ENCODE assay signal across 8 mouse cellular contexts in the genomic region with DNA sequence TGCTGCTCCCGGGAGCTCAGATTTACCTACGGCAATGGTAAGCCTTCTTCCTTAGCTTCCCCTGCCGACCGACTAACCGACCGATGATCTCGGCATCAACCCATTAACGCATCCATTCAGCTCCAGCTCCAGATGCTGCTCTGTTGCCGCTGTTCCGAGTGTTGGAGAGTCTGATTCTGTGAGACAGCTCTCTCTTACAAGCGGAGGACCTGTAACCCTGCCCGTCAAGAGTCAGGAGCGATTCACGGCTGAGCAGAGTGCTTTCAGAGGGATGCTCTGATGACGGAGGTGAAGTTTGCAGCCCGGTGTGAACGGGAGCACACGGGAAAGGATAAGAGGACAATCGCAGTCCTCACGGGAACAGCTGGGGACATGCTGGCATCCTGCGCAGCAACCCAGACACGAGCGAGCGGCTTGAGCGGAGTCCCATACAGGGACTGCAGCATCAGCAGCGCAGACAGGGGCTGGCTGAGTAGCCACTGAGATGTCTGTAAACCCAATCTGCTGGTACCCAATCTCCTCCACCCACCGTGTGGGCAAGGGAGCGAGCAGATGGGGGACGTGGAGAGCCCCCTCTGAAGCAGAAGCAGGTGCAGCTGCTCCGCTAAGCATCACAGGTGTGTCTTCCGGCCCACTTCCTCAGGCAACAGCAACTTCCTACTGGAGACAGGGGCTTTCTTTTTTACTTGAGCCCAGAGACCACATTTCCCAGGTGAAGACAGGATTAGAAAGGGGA.
DNase-seq lines count a peak whose midpoint lies in the region; ATAC-seq lines count a peak whose summit lies in the region.

No protein-coding gene starts in this region.

- no peak for DNase-seq in cerebellum, adult 9-10 months
- peak; percentile 51 for DNase-seq in neural tube, embryonic 11.5 days (ENCODE audit: low spot score)
- DNase-seq in neural tube, embryonic 10.5 days (ENCODE audit: extremely low spot score, low spot score), result no peak
- DNase-seq in thymus, postnatal 14 days, result peak; percentile 78
- no peak for DNase-seq in urinary bladder, postnatal 10 days (ENCODE audit: low spot score)

- no peaks in the 10 kb centered on the region for H3K27me3 ChIP-seq in neural tube, embryonic 11.5 days (ENCODE audit: control insufficient read depth, insufficient read depth, low read length)
- H3K27me3 ChIP-seq in limb, embryonic 12.5 days, result peaks cover 6% of the 10 kb centered on the region; the same call in 1 of the 2 replicates

- no peak overlapping the region; the same call in 1 of the 2 replicates for H3K4me3 ChIP-seq in neural tube, embryonic 11.5 days (ENCODE audit: low read depth, low read length)
- peak overlapping the region; percentile 19 for H3K4me3 ChIP-seq in limb, embryonic 12.5 days (replicated peaks)

- no peaks in the 10 kb centered on the region for H3K9me3 ChIP-seq in neural tube, embryonic 11.5 days (ENCODE audit: control insufficient read depth, low read length)
- no peaks in the 10 kb centered on the region for H3K9me3 ChIP-seq in limb, embryonic 12.5 days

- no peaks in the 10 kb centered on the region for H3K36me3 ChIP-seq in neural tube, embryonic 11.5 days (ENCODE audit: control insufficient read depth, insufficient read depth, low read length)
- no peaks in the 10 kb centered on the region for H3K36me3 ChIP-seq in limb, embryonic 12.5 days

- 25% methylated on average over 31 of the region's 31 CpGs for WGBS in neural tube, embryonic 11.5 days
- 50% methylated on average over 31 of the region's 31 CpGs for WGBS in limb, embryonic 12.5 days

- ATAC-seq in cerebellum, adult (ENCODE audit: insufficient number of reproducible peaks, low FRiP score, low TSS enrichment), result peak; percentile 54; the same call in 1 of the 2 replicates
- no peak for ATAC-seq in neural tube, embryonic 11.5 days (ENCODE audit: insufficient read depth, low FRiP score, low TSS enrichment)
- no peak for ATAC-seq in limb, embryonic 12.5 days (ENCODE audit: insufficient number of reproducible peaks, insufficient read depth, low FRiP score, low TSS enrichment, low read depth)
- no peak for ATAC-seq in erythroid progenitor cell, adult 5-6 weeks (replicated peaks; ENCODE audit: low FRiP score, poor library complexity, severe bottlenecking)

- H3K4me2 ChIP-seq in neural tube, embryonic 11.5 days (ENCODE audit: low read depth), result peak overlapping the region; percentile 40
- H3K4me2 ChIP-seq in limb, embryonic 12.5 days, result peak overlapping the region; percentile 50

- peaks cover 29% of the 10 kb centered on the region for H3K4me1 ChIP-seq in neural tube, embryonic 11.5 days (ENCODE audit: control insufficient read depth, insufficient read depth, low read length)
- H3K4me1 ChIP-seq in limb, embryonic 12.5 days (replicated peaks), result peaks cover 34% of the 10 kb centered on the region

- peak overlapping the region; percentile 5 for H3K9ac ChIP-seq in neural tube, embryonic 11.5 days (ENCODE audit: low read length)
- H3K9ac ChIP-seq in limb, embryonic 12.5 days (replicated peaks), result peak overlapping the region; percentile 1; the same call in 1 of the 2 replicates

- H3K27ac ChIP-seq in neural tube, embryonic 11.5 days (ENCODE audit: low read depth, low read length), result peak overlapping the region; percentile 50; the same call in 1 of the 2 replicates
- H3K27ac ChIP-seq in limb, embryonic 12.5 days, result peak overlapping the region; percentile 68

Comparison
In these comparisons a context has a peak if more than half of its experiments do, and no peak if none do; other contexts are left out.
1. DNase-seq: peak in neural tube, embryonic 11.5 days (single experiment) and thymus, postnatal 14 days (single experiment); none in cerebellum, adult 9-10 months (single experiment), neural tube, embryonic 10.5 days (single experiment) and urinary bladder, postnatal 10 days (single experiment).